Mouse (Mus musculus): ENCODE measurements around the gene Armh3. TPM values are rescaled to one million over a fixed set of nuclear protein-coding genes. Genes with fewer than 3 reads are reported as not detected.

The Armh3 gene
- polyA plus RNA-seq, 1 experiment = 5.6 TPM

DNA sequence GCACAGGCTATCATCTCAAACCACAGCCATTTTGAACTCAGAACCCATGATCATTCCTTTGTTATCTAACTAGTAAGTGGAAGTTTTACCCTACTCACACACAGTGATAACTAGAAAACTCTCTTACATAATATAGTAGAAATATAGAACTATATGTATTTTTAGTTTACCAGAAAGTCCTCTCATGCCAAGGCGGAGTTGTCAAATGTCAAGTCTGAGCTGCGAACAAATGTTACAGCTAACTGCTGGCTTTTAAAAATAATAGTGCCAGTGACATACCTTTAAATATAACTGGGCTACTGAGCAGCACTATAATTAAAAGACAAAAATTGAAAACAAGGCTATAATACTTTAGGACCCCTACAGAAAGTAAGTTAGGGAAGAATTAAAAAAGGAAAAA is 51.0 kb downstream of the Armh3 start:
- DNase-seq (ENCODE audit: low read depth in 1 of 2, low spot score in 2 of 2) = no peak
- Histone ChIP-seq H3K4me3 (ENCODE audit: extremely low read depth, insufficient read depth, insufficient read length) (no peak overlapping the region), H3K27me3 (ENCODE audit: control insufficient read depth, insufficient read depth, low read length) (no peaks in the 10 kb centered on the region), H3K36me3 (ENCODE audit: control insufficient read depth, insufficient read depth, low read length) (peaks cover 12% of the 10 kb centered on the region; the same call in 1 of the 2 replicates), H3K27ac (ENCODE audit: insufficient read depth, low read length) (no peak overlapping the region), H3K4me1 (ENCODE audit: control insufficient read depth, insufficient read depth, insufficient read length) (no peaks in the 10 kb centered on the region)
- WGBS = 94% methylated on average over 2 of the region's 2 CpGs
- TF ChIP-seq POLR2A (IDR thresholded peaks at IDR 0.05; ENCODE audit: low read depth, low read length) (no peak), CTCF (IDR thresholded peaks at IDR 0.05; ENCODE audit: extremely low read depth, insufficient read depth, insufficient read length, insufficient replicate concordance) (no peak)

DNA sequence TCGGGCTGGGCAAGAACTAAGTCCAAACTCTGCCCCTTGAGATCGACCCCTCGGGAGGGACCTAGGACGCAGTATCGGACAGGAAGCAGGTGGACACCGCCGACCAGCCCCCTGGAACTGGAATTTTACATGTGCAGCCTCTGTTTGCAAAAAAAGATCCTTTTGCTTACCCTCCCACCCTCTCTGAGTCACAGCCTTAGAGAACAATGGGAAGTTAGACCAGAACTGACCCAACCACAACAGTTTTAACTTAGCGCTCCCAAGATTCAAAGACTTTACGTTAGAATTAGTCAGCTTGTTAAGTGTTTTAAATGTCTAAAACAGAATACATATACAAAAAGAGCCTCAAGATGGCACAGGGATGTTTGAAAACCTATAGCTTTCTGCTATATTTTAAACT is 51.7 kb downstream of the Armh3 start:
- DNase-seq (ENCODE audit: low read depth in 1 of 2, low spot score in 2 of 2) = no peak
- Histone ChIP-seq H3K4me3 (ENCODE audit: extremely low read depth, insufficient read depth, insufficient read length) (no peak overlapping the region), H3K27me3 (ENCODE audit: control insufficient read depth, insufficient read depth, low read length) (no peaks in the 10 kb centered on the region), H3K36me3 (ENCODE audit: control insufficient read depth, insufficient read depth, low read length) (peaks cover 10% of the 10 kb centered on the region; the same call in 1 of the 2 replicates), H3K4me1 (ENCODE audit: control insufficient read depth, insufficient read depth, insufficient read length) (no peaks in the 10 kb centered on the region), H3K27ac (ENCODE audit: insufficient read depth, low read length) (no peak overlapping the region)
- 91% methylated on average over 9 of the region's 9 CpGs for WGBS
- no peak for TF ChIP-seq CTCF (IDR thresholded peaks at IDR 0.05; ENCODE audit: extremely low read depth, insufficient read depth, insufficient read length, insufficient replicate concordance)
- TF ChIP-seq POLR2A (IDR thresholded peaks at IDR 0.05; ENCODE audit: low read depth, low read length) = no peak

DNA sequence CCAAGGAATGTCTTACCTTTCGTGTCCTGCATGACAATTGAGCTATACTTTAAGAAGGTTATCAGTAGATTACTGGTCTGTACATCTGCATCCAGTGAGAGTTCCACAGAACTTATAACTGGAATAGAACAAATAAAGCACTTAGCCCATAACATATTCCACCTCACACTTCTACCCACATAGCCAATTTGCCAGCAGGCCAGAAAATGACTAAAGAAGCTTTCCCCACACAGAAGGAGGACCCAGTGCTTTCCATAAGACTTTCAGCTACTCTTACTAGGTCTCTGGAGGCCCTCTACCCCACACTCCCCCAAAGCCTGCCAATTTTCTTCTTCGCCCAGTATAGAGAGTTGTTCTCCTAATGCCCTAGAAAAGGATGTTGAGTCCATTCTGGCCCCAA is 52.3 kb downstream of the Armh3 start:
- TF ChIP-seq POLR2A (IDR thresholded peaks at IDR 0.05; ENCODE audit: low read depth, low read length) = no peak
- no peak for TF ChIP-seq CTCF (IDR thresholded peaks at IDR 0.05; ENCODE audit: extremely low read depth, insufficient read depth, insufficient read length, insufficient replicate concordance)
- DNase-seq (ENCODE audit: low read depth in 1 of 2, low spot score in 2 of 2) = no peak
- H3K4me1 ChIP-seq (ENCODE audit: control insufficient read depth, insufficient read depth, insufficient read length) = no peaks in the 10 kb centered on the region
- no peak overlapping the region for H3K4me3 ChIP-seq (ENCODE audit: extremely low read depth, insufficient read depth, insufficient read length)
- H3K27me3 ChIP-seq (ENCODE audit: control insufficient read depth, insufficient read depth, low read length) = no peaks in the 10 kb centered on the region
- H3K36me3 ChIP-seq (ENCODE audit: control insufficient read depth, insufficient read depth, low read length) = peaks cover 10% of the 10 kb centered on the region; the same call in 1 of the 2 replicates
- H3K27ac ChIP-seq (ENCODE audit: insufficient read depth, low read length) = no peak overlapping the region
- WGBS = 97% methylated on average over 2 of the region's 2 CpGs

DNA sequence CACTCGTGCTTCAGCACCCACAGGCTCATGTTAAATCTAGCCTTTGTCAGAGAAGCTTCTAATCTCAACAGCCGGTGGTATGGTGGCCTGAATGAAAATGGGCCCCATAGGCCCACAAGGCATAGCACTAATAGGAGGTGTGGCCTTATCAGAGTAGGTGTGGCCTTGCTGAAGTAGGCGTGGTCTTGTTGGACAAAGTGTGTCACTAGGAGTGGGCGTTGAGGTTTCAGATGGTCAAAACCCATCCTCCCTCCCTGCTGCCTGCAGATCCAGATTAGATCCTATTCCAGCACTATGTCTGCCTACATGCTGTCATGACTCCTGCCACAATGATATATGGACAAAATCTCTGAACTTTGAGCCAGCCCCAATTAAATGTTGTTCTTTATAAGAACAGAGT is 54.5 kb downstream of the Armh3 start:
- DNase-seq (ENCODE audit: low read depth in 1 of 2, low spot score in 2 of 2) = no peak
- Histone ChIP-seq H3K4me3 (ENCODE audit: extremely low read depth, insufficient read depth, insufficient read length) (no peak overlapping the region), H3K36me3 (ENCODE audit: control insufficient read depth, insufficient read depth, low read length) (peaks cover 9% of the 10 kb centered on the region; the same call in 1 of the 2 replicates), H3K27me3 (ENCODE audit: control insufficient read depth, insufficient read depth, low read length) (no peaks in the 10 kb centered on the region), H3K4me1 (ENCODE audit: control insufficient read depth, insufficient read depth, insufficient read length) (no peaks in the 10 kb centered on the region), H3K27ac (ENCODE audit: insufficient read depth, low read length) (no peak overlapping the region)
- TF ChIP-seq POLR2A (IDR thresholded peaks at IDR 0.05; ENCODE audit: low read depth, low read length) (no peak), CTCF (IDR thresholded peaks at IDR 0.05; ENCODE audit: extremely low read depth, insufficient read depth, insufficient read length, insufficient replicate concordance) (no peak)
- 76% methylated on average over 4 of the region's 4 CpGs for WGBS

DNA sequence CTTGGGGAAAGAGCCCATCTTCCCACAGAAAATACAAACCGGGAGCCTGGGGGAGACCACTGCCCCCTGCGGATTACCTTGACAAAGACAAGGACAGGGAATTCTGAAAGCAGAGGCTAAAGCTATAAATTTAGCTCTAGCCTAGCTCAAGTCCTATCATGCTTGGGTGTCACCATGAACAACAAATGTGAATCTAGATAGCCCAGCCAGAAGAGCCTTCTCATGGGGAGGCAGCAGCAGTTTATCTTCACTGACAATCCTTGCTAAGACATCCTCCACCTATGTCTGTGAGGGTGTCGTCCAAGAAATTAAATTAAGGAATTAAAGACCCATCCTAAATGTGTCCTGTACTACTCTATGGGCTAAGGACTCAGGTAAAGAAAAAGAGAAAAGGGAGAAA is 60.2 kb downstream of the Armh3 start:
- no peak for DNase-seq (ENCODE audit: low read depth in 1 of 2, low spot score in 2 of 2)
- 88% methylated on average over 3 of the region's 3 CpGs for WGBS
- Histone ChIP-seq H3K27ac (ENCODE audit: insufficient read depth, low read length) (no peak overlapping the region), H3K4me1 (ENCODE audit: control insufficient read depth, insufficient read depth, insufficient read length) (no peaks in the 10 kb centered on the region), H3K36me3 (ENCODE audit: control insufficient read depth, insufficient read depth, low read length) (peaks cover 7% of the 10 kb centered on the region), H3K27me3 (ENCODE audit: control insufficient read depth, insufficient read depth, low read length) (no peaks in the 10 kb centered on the region), H3K4me3 (ENCODE audit: extremely low read depth, insufficient read depth, insufficient read length) (no peak overlapping the region)
- TF ChIP-seq POLR2A (IDR thresholded peaks at IDR 0.05; ENCODE audit: low read depth, low read length) = no peak
- no peak for TF ChIP-seq CTCF (IDR thresholded peaks at IDR 0.05; ENCODE audit: extremely low read depth, insufficient read depth, insufficient read length, insufficient replicate concordance)

DNA sequence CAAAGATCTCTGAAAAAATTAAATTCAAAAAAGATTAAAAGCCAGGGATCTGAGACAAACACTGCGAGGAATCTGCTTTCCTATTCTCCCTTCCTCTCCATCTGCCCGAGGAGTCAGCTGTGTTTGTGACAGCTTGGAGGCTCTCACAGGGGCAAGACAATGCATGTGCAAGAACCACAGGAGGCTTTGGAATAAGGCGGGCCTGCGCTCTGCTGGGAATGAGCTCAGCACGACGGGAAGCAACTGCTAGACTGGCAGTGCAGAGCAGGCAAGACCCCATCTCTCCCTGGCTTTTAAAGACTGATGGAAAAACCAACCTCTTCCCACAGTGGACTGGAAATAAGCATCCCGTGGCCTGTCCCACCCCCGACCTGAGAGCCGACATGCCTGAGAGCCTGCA is 60.8 kb downstream of the Armh3 start:
- no peak overlapping the region for H3K4me3 ChIP-seq (ENCODE audit: extremely low read depth, insufficient read depth, insufficient read length)

DNA sequence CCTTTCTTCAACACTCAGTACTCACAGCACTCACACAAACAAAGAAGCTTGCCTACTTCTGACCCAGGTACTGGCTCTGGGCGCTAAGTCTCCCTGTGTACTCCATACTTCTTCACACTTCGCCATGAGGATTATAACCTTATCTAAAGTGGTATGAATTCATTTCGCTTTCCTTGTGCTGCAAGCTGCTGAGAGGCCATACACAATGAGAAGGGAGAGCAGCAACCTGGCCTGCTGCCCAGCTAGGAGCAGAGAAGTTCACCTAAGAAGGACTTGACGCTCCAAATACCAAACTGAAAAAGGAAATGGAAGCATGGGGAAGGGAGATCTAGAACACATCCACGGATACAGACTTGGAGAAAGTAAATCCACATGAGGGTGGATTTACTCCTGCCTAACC is 71.1 kb downstream of the Armh3 start:
- Histone ChIP-seq H3K27ac (ENCODE audit: insufficient read depth, low read length) (no peak overlapping the region), H3K4me1 (ENCODE audit: control insufficient read depth, insufficient read depth, insufficient read length) (no peaks in the 10 kb centered on the region), H3K36me3 (ENCODE audit: control insufficient read depth, insufficient read depth, low read length) (peaks cover 2% of the 10 kb centered on the region), H3K4me3 (ENCODE audit: extremely low read depth, insufficient read depth, insufficient read length) (no peak overlapping the region), H3K27me3 (ENCODE audit: control insufficient read depth, insufficient read depth, low read length) (no peaks in the 10 kb centered on the region)
- TF ChIP-seq POLR2A (IDR thresholded peaks at IDR 0.05; ENCODE audit: low read depth, low read length) (no peak), CTCF (IDR thresholded peaks at IDR 0.05; ENCODE audit: extremely low read depth, insufficient read depth, insufficient read length, insufficient replicate concordance) (no peak)
- 85% methylated on average over 5 of the region's 5 CpGs for WGBS
- DNase-seq (ENCODE audit: low read depth in 1 of 2, low spot score in 2 of 2) = no peak

More for the DNA sequence above, 60.8 kb downstream of the Armh3 start:
- TF ChIP-seq CTCF (IDR thresholded peaks at IDR 0.05; ENCODE audit: extremely low read depth, insufficient read depth, insufficient read length, insufficient replicate concordance) = no peak
- no peak for TF ChIP-seq POLR2A (IDR thresholded peaks at IDR 0.05; ENCODE audit: low read depth, low read length)
- no peak for DNase-seq (ENCODE audit: low read depth in 1 of 2, low spot score in 2 of 2)
- no peaks in the 10 kb centered on the region for H3K27me3 ChIP-seq (ENCODE audit: control insufficient read depth, insufficient read depth, low read length)
- no peaks in the 10 kb centered on the region for H3K4me1 ChIP-seq (ENCODE audit: control insufficient read depth, insufficient read depth, insufficient read length)
- 87% methylated on average over 9 of the region's 9 CpGs for WGBS
- no peak overlapping the region for H3K27ac ChIP-seq (ENCODE audit: insufficient read depth, low read length)
- H3K36me3 ChIP-seq (ENCODE audit: control insufficient read depth, insufficient read depth, low read length) = peaks cover 9% of the 10 kb centered on the region
